Mouse (Mus musculus): Measurements from ENCODE around the gene Slc43a2. TPM values are rescaled to one million over a fixed set of nuclear protein-coding genes. Genes with fewer than 3 reads are reported as not detected.

Gene Slc43a2
- polyA plus RNA-seq, 1 experiment from 2014 or later, result 6.4 TPM

- H3K36me3 ChIP-seq (ENCODE audit: control insufficient read depth, insufficient read depth, low read length), result no peaks in the 10 kb centered on the region; the same call in 1 of the 2 replicates
- H3K9me3 ChIP-seq (ENCODE audit: control insufficient read depth, low read length), result no peaks in the 10 kb centered on the region
- DNase-seq (ENCODE audit: low spot score) (no peak), ATAC-seq (ENCODE audit: low FRiP score, low TSS enrichment) (no peak)
- no peaks in the 10 kb centered on the region for H3K4me1 ChIP-seq (replicated peaks; ENCODE audit: control insufficient read depth, insufficient read depth)
- H3K4me3 ChIP-seq (ENCODE audit: low read depth, low read length), result no peak overlapping the region
- no peak for TF ChIP-seq EP300 (optimal IDR thresholded peaks at IDR 0.05)
- TF ChIP-seq CTCF (IDR thresholded peaks at IDR 0.05; ENCODE audit: low read depth), result peak; percentile 57
- 78% methylated on average over 1 of the region's 1 CpGs for WGBS
- H3K4me2 ChIP-seq (replicated peaks; ENCODE audit: low read depth), result no peak overlapping the region
- no peaks in the 10 kb centered on the region for H3K27me3 ChIP-seq (ENCODE audit: control insufficient read depth, insufficient read depth, low read length)
- no peak overlapping the region for H3K9ac ChIP-seq (ENCODE audit: low read length)
- H3K27ac ChIP-seq (replicated peaks), result no peak overlapping the region
Measured at GRCm38 (mm10) chr11:75558101-75558500, 26.6 kb downstream of the Slc43a2 start.

DNA sequence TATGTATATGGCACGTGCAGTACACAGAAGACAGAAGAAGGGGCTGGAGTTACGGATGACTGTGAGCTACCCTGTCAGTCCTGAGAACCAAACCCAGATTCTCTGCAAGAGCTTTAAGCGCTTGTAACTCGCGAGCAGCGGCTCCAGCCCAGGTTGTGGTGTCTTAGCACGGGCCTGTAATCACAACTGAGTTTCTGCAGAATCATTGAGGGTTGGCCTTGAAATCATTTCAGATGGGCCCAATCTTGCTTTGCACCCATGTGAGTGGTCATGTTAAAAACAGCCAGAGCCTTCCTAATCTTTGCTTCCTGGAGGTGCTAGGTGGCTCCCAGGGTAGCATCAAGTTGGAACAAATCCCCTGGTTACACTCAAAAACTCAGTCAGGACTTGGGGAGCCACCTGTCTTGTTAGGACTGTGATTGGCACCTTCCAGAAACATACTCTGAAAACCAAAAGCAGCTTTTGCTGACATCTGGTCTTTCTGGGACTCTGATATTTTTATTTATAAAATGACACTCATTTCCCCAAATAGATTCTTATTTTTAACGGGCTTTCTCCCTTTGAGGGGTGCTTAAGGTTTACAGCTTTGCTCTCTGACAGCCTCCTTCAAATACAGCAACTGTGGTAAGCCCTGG is 28.5 kb downstream of the Slc43a2 start:
- no peak for ATAC-seq (ENCODE audit: low FRiP score, low TSS enrichment)
- DNase-seq (ENCODE audit: low spot score), result no peak
- TF ChIP-seq CTCF (IDR thresholded peaks at IDR 0.05; ENCODE audit: low read depth) (no peak), EP300 (optimal IDR thresholded peaks at IDR 0.05) (no peak)
- H3K4me3 ChIP-seq (ENCODE audit: low read depth, low read length), result no peak overlapping the region
- H3K27me3 ChIP-seq (ENCODE audit: control insufficient read depth, insufficient read depth, low read length), result no peaks in the 10 kb centered on the region
- H3K4me2 ChIP-seq (replicated peaks; ENCODE audit: low read depth), result no peak overlapping the region
- no peak overlapping the region for H3K27ac ChIP-seq (replicated peaks)
- H3K9ac ChIP-seq (ENCODE audit: low read length), result no peak overlapping the region
- WGBS, result 83% methylated on average over 8 of the region's 8 CpGs
- H3K9me3 ChIP-seq (ENCODE audit: control insufficient read depth, low read length), result no peaks in the 10 kb centered on the region
- H3K36me3 ChIP-seq (ENCODE audit: control insufficient read depth, insufficient read depth, low read length), result no peaks in the 10 kb centered on the region; the same call in 1 of the 2 replicates
- 0 out of 2 replicates have a peak, but pooled peaks cover 4% of the 10 kb centered on the region for H3K4me1 ChIP-seq (replicated peaks; ENCODE audit: control insufficient read depth, insufficient read depth)

- no peaks in the 10 kb centered on the region for H3K9me3 ChIP-seq (ENCODE audit: control insufficient read depth, low read length)
- no peak overlapping the region; the same call in 1 of the 2 replicates for H3K27ac ChIP-seq (replicated peaks)
- TF ChIP-seq CTCF (IDR thresholded peaks at IDR 0.05; ENCODE audit: low read depth) (no peak), EP300 (optimal IDR thresholded peaks at IDR 0.05) (no peak)
- H3K9ac ChIP-seq (ENCODE audit: low read length), result no peak overlapping the region
- 70% methylated on average over 14 of the region's 14 CpGs for WGBS
- no peak overlapping the region for H3K4me3 ChIP-seq (ENCODE audit: low read depth, low read length)
- ATAC-seq (ENCODE audit: low FRiP score, low TSS enrichment) (no peak), DNase-seq (ENCODE audit: low spot score) (no peak)
- H3K4me1 ChIP-seq (replicated peaks; ENCODE audit: control insufficient read depth, insufficient read depth), result peaks cover 4% of the 10 kb centered on the region; the same call in 1 of the 2 replicates
- no peaks in the 10 kb centered on the region for H3K27me3 ChIP-seq (ENCODE audit: control insufficient read depth, insufficient read depth, low read length)
- H3K4me2 ChIP-seq (replicated peaks; ENCODE audit: low read depth), result no peak overlapping the region
- no peaks in the 10 kb centered on the region; the same call in 1 of the 2 replicates for H3K36me3 ChIP-seq (ENCODE audit: control insufficient read depth, insufficient read depth, low read length)
Measured at GRCm38 (mm10) chr11:75560530-75561409, 29.3 kb downstream of the Slc43a2 start.

DNA sequence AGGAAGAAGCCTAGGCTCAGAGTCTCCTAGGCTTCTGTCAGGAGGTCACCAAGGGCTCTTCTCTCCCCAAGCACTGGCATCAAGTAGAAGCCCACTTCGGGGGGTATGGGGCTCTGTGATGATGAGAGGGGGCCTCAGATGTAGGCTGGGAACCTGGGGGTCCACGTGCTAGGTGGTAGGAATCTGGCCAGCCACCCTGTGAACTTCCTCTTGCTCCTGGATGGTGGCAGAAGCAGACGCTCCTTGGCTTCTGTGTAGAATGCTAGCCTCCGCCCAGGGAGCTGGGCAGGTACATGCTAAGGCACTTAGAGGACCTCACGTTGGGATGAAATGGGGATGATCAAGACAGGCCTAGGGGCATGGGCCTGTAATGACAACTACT is 29.9 kb downstream of the Slc43a2 start:
- no peak overlapping the region for H3K9ac ChIP-seq (ENCODE audit: low read length)
- no peaks in the 10 kb centered on the region for H3K27me3 ChIP-seq (ENCODE audit: control insufficient read depth, insufficient read depth, low read length)
- WGBS, result 73% methylated on average over 5 of the region's 5 CpGs
- H3K4me2 ChIP-seq (replicated peaks; ENCODE audit: low read depth), result no peak overlapping the region
- DNase-seq (ENCODE audit: low spot score) (no peak), ATAC-seq (ENCODE audit: low FRiP score, low TSS enrichment) (no peak)
- H3K9me3 ChIP-seq (ENCODE audit: control insufficient read depth, low read length), result no peaks in the 10 kb centered on the region
- H3K27ac ChIP-seq (replicated peaks), result no peak overlapping the region
- no peak for TF ChIP-seq CTCF (IDR thresholded peaks at IDR 0.05; ENCODE audit: low read depth)
- TF ChIP-seq EP300 (optimal IDR thresholded peaks at IDR 0.05), result no peak
- no peaks in the 10 kb centered on the region; the same call in 1 of the 2 replicates for H3K36me3 ChIP-seq (ENCODE audit: control insufficient read depth, insufficient read depth, low read length)
- H3K4me3 ChIP-seq (ENCODE audit: low read depth, low read length), result no peak overlapping the region
- H3K4me1 ChIP-seq (replicated peaks; ENCODE audit: control insufficient read depth, insufficient read depth), result peaks cover 4% of the 10 kb centered on the region; the same call in 1 of the 2 replicates

DNA sequence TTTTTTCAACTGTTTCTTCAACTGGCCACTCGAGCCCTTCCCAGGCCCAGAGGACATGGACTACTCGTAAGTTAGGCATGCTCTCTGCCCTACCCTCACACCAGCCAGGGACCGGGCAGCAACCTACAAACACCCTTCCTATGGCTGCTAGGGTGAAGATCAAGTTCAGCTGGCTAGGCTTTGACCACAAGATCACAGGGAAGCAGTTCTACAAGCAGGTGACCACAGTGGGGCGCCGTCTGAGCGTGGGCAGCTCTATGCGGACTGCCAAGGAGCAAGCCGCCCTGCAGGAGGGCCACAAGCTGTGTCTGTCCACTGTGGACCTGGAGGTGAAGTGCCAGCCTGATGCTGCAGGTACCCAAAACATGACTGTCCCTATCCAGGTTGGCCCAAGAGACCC is 31.3 kb downstream of the Slc43a2 start:
- WGBS, result 92% methylated on average over 8 of the region's 8 CpGs
- TF ChIP-seq CTCF (IDR thresholded peaks at IDR 0.05; ENCODE audit: low read depth) (peak; percentile 40), EP300 (optimal IDR thresholded peaks at IDR 0.05) (no peak)
- peak; percentile 46 for DNase-seq (ENCODE audit: low spot score)
- Histone ChIP-seq H3K27me3 (ENCODE audit: control insufficient read depth, insufficient read depth, low read length) (no peaks in the 10 kb centered on the region), H3K4me1 (replicated peaks; ENCODE audit: control insufficient read depth, insufficient read depth) (peaks cover 4% of the 10 kb centered on the region; the same call in 1 of the 2 replicates), H3K4me3 (ENCODE audit: low read depth, low read length) (no peak overlapping the region), H3K9me3 (ENCODE audit: control insufficient read depth, low read length) (no peaks in the 10 kb centered on the region), H3K9ac (ENCODE audit: low read length) (no peak overlapping the region), H3K27ac (replicated peaks) (no peak overlapping the region), H3K4me2 (replicated peaks; ENCODE audit: low read depth) (no peak overlapping the region), H3K36me3 (ENCODE audit: control insufficient read depth, insufficient read depth, low read length) (no peaks in the 10 kb centered on the region)
- ATAC-seq (ENCODE audit: low FRiP score, low TSS enrichment), result no peak

Data from stomach, postnatal 0 days (tissue).